Mouse (Mus musculus) cerebellum, adult 8-10 months (tissue): ENCODE data around the gene Smcr8.
A peak's percentile ranks its signal among the peaks of the same experiment; 100 is the strongest.

ENCODE experiments used
- DNase-seq: peaks from one replicate; pipeline ENCODE4 v3.0.0; 2022

The Smcr8 gene

GRCm38 (mm10) chr11:60776829-60777740, at the start of gene Smcr8, which contains the start of gene Top3a:
Gene Smcr8 (plus strand): TSS chr11:60777524.
Gene Top3a (minus strand): TSS chr11:60777365.
- DNase-seq = peak; percentile 81

GRCm38 (mm10) chr11:60728260-60728761, 49.0 kb upstream of the Smcr8 start, which contains the start of gene Mief2:
Gene Mief2 (plus strand): TSS chr11:60728398.
- DNase-seq = peak; percentile 94

GRCm38 (mm10) chr11:60729217-60729641, 48.1 kb upstream of the Smcr8 start:
- no peak for DNase-seq

DNA sequence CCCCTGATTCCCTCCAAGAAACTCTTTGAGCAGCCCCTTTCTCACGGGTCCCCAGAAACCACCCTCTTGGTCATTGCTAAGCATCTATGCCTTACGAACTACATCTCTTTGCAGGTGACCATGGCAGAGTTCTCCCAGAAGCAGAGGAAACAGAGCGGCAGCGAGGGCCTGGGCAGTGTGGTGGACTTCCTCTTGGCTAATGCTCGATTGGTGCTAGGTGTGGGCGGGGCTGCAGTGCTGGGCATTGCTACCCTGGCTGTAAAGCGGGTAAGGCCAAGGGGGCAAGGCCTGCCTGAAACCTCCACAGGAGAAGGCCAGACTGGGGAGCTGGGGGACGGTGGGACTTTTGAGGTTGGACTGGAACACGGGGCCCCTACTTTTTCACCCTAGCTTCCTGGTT, 47.2 kb upstream of the Smcr8 start:
- DNase-seq = no peak

DNA sequence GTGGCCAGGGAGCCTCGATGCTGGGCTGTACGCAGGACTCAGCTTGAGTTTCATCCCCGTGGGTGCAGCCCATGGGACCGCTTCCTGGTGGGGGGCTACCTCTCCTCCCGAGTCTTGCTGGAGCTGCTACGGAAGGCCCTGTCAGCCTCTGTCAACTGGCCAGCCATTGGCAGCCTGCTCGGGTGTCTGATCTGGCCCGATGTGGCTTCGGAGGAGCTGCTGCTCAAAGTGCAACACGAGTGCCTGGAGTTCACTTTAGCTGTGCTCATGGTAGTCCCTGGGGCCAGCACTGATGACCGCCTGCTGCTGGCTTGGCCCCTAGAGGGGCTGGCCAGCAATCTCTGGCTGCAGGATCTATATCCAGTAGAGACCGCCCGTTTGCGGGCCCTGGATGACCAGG, 46.1 kb upstream of the Smcr8 start:
- DNase-seq = no peak

DNA sequence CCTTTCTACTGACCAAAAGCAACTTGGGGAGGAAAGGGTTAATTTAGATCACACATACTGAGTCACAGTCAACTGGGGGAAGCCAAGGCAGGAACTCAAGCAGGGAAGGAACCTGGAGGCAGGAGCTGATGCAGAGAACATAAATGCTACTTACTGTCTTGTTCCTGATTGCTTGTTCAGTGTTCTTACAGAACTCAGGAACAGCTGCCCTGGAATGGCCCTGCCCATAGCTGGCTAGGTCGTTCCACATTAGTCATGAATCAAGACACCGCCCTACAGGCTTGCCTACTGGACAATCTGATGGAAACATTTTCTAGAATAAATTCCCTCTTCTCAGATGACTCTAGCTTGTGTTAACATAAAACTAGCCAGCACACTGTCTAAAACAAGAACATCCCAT, 43.1 kb upstream of the Smcr8 start:
- no peak for DNase-seq

GRCm38 (mm10) chr11:60735191-60735590, 42.1 kb upstream of the Smcr8 start:
- DNase-seq = no peak

GRCm38 (mm10) chr11:60736491-60736890, 40.8 kb upstream of the Smcr8 start:
- DNase-seq = no peak

- DNase-seq = no peak
Measured at GRCm38 (mm10) chr11:60737450-60737849, 39.9 kb upstream of the Smcr8 start.

DNA sequence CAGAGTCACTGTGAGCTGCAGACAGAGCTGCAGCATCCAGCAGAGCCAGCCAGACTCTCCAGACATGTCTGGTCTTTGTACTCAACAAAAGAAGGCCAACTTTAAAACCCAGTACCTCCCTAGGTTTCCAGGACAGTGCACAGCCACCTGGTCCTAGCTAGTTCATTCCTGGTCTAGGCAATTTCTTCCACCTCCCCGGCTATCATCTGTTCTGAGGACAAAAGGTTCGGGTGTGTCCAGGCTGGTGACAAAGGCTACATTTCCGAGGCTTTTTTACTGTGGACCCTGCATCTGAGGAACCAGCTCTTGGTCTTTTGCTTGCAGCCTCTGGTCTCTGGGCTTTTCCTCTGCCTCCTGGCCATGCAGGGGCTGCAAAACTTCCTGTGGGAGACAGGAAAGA, 37.0 kb upstream of the Smcr8 start:
- DNase-seq = no peak

DNA sequence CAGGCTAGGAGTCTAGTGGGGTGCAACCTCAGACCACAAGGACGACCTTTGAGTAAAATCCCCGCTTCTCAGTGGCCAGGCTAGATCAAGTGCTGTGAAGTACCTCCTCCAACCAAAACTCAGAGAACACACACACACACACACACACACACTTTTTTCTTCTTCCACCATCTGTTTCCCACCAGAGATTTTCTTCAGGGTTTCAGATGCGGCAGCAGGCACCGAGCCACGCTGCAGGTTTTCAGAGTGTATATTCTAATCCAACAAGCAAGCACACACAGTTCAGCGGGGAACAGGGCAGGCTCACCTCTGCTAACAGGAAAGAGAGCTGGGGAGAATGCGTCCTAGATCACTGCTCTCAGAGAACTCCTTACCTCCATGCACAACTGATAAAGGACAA, 21.8 kb upstream of the Smcr8 start:
- DNase-seq = no peak

- DNase-seq = no peak
Measured at GRCm38 (mm10) chr11:60761681-60762080, 15.6 kb upstream of the Smcr8 start.

GRCm38 (mm10) chr11:60766969-60767368, 10.4 kb upstream of the Smcr8 start:
- DNase-seq = no peak

GRCm38 (mm10) chr11:60769322-60769721, 8.0 kb upstream of the Smcr8 start:
- no peak for DNase-seq

DNA sequence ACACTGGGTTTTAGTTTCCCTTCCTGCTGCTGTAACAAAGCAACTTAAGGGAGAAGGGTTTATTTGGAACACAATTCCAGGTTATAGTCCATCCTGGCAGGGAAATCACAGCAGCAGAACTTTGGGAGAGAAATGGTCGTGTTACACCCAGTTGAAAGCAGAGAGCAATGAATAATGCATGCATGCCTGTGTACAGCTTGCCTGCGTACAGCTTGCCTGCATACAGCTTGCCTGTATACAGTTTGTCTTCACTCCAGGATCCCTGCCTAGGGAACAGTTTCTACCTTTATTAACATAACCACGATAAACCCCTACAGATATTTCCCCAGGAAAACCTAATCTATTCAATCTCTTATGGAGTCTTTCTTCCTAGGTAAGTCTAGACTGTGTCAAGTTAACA, 6.5 kb upstream of the Smcr8 start:
- no peak for DNase-seq

DNA sequence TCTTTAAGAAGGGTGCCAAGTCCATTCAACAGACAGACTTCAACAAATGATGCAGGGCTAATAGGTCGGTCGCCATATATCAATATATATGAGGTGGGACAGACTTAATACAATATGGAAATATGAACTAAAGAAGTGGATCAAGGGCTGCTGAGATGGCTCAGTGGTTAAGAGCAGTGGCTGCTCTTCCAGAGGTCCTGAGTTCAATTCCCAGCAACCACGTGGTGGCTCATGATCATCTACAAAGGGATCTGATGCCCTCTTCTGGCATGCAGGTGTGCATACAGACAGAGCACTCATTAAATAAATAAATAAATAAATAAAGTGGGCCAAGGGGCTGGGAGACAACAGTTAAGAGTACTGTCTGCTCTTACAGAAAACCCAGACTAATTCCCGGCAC, 5.2 kb upstream of the Smcr8 start:
- no peak for DNase-seq

- DNase-seq = no peak
Measured at GRCm38 (mm10) chr11:60774158-60774689, 3.1 kb upstream of the Smcr8 start.

- no peak for DNase-seq
Measured at GRCm38 (mm10) chr11:60774841-60775240, 2.5 kb upstream of the Smcr8 start.

- DNase-seq = no peak
Measured at GRCm38 (mm10) chr11:60775578-60775977, 1.7 kb upstream of the Smcr8 start.

GRCm38 (mm10) chr11:60776107-60776828, 1.1 kb upstream of the Smcr8 start:
- DNase-seq = no peak

GRCm38 (mm10) chr11:60777801-60778370, 562 bp downstream of the Smcr8 start:
- peak; percentile 11 for DNase-seq

DNA sequence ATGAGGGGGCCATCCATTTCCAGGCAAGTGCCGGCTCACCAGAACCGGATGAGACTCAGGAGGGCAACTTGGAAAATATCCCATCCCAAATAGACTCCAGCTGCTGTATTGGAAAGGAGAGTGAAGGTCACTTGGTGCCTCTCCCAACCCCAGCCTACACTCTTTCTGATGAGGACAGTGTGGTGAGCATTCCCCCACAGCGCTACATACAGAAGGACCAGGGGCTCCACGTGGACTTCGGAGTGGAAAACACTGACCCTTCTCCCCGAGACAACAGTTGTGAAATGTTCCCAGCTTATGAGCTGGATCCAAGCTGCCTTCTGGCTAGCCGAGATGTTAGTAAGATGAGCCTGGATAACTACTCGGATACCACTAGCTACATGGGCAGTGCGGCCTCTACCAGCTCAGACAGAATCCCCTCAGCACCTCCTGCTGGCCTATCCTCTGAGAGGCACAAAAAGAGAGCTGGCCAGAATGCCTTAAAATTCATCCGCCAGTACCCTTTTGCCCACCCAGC, 2.4 kb downstream of the Smcr8 start:
- DNase-seq = no peak
